Mouse (Mus musculus) urinary bladder, postnatal 4 days (tissue): ENCODE data around the gene Paf1.
A peak's percentile ranks its signal among the peaks of the same experiment; 100 is the strongest.

Source experiments
- DNase-seq, 2 experiments: peaks; one replicate each; pipeline ENCODE4 v3.0.0; 2021 to 2022; ENCODE audit warnings: low spot score in 2 of 2

Gene Paf1

DNA sequence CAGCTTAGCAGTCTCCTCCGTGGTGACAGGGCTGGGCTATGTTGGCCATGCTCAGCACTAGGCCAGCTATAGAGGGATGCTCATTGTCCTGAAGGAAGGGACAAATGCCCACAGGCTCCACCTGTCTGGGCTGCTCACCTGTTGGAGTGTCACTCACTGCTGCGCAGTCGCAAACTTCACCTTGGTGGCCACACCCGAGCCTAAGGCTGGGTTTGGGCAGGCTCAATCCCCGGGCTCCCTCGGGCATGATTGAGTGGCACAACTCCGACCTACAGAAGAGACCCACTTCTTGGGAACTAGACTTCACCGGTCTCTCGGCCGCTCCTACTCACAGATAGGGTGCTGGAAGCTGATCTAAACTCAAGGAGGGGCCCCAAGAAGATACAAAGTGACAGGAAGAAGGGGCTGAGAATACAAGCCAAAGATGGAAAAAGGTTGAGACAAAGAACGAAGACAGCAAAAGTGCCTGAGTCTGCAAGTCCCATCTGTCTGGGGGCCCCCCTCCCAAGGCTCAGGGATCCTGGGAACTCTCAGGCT is 21.7 kb upstream of the Paf1 start:
- no peak for DNase-seq

DNA sequence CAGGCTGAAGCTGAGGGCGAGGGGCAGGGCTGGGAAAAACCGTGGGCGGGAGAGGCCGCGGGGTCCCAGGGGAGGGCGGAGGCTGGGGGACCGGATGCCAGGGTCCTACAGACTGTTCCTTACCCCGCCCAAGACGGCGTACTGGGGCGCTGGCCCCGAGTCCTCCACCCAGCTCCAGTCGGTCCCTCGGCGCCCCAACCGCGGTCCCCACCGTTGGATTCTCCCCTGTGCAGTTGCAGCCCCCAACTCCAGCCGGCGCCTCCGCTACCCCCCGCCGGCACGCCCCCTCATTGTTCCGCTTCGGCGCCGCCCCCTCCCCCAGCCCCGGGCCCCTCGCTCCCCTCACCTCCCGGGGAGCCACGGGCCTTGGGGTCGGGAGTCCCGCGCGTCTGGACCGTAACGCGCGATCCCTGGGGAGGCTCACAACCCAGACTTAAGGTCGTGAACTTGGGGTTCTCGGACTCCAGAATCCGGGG is 21.2 kb upstream of the Paf1 start:
- peak; percentile 67 to 75 for DNase-seq

DNA sequence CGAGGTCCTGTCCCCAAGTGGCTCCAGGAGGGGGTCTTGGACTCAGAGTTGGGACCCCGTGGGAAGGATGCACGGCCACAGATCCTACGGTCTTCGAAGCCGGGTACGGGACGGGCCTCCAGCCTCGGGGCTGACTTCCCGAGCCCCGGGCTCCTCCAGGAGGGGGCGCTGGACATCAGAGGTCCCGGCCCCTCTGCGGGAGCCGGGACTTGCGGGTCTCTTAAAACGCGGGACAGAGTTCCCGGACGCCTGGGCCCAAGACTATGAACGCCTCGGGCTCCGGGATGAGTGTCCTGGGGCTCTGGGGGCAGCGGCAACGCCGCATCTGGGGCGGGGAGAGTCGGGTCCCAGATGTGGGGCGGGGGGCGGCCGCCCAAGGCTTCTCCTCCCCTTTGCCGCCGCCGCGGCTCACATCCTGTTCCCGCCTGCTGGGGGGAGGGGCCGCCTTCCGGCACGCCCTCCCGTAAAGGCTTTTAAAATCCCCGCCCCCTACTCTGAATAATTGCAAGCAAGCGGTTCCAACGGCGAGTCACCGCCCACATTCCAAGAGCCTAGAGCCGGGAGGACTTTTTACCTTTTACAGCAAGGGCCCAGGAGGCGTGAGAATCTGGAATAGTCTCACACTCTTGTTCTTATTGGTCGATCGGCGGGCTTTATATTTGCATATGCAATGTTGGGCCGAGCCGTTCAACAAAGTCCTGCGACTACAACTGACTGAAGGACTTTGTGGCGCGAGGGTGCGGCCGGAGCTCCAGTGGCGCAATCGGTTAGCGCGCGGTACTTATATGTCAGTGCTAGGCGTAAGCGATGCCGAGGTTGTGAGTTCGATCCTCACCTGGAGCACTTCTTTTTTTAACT is 20.3 kb upstream of the Paf1 start, which contains the start of gene Plekhg2:
Gene Plekhg2 (minus strand): TSS at position 349 of the 858 bp plus-strand sequence.
- peak; percentile 97 to 99 for DNase-seq

DNA sequence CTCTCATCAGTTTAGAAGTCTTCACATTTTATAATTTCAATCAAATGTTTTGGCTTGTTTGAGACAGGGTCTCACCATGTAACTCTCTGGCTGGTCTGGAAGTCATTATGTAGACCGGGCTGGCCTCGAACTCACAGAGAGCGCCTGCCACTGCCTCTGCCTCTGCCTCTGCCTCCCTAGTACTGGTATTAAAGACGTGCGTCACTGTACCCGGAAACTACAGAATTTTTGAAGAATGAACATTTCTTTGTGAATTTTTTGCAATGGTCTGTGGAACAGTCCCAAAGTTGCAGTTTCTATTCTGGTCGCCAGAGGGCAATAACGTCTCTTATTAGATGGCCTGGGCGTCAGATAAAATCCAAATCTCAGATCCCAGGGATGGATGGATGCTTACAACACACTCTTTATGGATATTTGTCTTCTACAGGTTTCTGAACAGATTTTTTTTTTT is 19.6 kb upstream of the Paf1 start:
- DNase-seq, result peak; percentile 62 to 76

DNA sequence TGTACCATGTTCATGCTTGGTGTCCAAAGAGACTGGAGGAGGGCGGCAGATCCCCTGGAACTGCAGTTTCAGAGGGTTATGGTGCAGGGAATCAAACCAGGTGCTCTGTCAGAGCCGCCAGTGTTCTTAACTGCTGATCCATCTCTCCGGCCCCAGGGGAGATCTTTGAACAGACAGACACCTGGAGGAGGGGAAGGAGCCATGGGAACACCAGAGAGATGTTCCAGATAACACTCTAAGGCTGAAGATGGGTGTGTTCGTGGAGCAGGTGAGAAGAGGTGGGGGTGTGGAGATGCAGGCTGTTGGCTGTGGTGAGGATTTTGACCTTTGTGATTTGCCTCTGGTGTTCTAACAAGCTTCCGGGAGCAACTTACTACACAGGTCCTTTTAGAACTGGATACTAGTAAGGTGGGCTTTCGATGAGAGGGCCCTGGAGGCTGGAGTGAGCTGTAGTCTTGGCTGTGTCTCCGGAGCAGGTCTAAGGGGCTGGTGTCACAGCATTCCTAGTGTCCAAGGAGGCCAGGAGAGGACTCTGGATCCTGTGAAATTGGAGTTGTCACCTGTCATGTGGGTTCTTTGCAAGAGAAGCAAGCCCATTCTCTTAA is 18.8 kb upstream of the Paf1 start:
- DNase-seq, result no peak

DNA sequence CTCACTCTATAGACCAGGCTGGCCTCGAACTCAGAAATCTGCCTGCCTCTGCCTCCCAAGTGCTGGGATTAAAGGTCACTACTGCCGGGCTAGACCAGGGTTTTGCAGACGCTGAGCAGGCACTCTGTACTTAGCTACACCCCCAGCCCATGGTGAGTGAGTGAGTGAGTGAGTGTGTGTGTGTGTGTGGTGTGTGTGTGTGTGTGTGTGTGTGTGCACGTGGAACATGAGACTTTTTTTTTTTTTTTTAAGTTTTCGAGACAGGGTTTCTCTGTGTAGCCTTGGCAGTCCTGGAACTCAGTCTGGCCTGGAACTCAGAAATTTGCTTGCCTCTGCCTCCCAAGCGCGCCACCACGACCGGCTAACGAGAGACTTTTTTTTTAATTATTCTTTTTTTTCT is 18.1 kb upstream of the Paf1 start:
- no peak for DNase-seq

DNA sequence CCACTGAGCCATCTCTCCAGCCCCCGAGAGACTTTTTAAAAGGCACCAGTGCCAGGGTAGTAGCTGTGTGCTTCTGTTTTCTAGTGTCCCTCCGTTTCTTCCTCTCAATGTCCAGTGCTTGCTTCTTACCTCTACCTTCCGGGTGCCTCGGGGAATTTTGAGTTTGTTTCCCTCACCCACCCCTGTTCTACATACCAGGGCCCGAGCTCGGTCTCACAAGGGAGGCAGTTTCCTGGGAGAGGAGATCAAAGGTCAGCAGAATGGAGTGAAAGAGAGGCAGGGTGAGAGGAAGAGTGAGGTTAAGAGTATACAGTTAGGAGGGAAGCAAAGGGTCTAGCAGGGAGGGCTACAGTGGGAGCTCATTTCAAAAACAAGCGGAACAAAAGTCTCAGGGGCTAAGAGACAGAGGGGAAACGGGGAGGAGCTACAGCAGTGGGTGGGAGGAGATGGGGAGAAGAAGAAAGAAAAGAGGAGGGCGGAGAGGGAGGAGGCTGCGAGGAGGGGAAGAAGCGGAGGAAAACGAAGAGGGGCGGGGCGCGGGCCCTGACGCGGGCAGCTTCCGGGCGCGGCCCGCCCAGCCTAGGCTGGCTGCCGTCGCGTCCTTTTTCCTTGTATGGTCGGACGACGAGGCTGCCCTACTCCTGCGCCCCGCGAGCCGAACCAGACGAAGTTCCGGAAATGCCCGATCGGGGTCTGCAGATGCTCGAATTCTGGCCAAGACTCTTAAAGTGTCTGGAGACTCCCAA is 17.4 kb upstream of the Paf1 start:
- DNase-seq, result peak; percentile 91 to 93

DNA sequence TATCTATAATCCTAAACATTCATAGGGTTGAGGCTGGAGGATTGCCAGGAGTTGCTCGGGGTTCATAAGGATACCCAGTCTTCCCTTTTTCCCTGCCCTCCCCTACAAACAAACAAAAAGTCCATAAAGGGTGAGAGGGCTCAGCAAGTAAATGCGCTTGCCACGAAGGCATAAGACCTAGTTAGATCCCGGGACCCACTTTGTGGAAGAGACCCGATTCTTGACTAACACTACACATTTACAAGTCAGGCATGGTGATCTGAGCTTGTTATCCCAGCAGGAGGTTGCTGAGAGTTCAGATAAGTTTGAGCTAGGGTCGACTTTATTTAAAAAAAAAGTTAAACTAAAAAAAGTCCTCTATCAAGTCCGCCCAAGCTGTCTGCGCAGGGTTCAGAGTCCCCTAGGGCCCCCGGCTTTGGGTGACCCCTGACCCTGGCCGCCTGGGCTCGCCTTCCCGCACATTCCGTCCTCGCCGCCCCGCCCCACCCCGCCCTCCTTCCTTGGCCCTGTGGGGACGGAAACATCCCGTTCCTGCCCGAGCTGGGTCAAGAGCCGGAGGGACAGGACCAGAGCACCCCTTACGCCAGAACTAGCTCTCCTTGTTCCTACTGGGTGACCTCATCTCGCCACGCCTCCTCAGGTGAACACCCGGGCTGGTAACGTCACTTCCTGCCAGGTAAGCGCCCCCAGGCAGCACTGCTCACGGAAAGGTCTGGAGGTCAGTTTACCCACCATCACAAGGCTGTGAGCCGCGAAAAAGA is 16.6 kb upstream of the Paf1 start:
- peak; percentile 72 to 76 for DNase-seq

DNA sequence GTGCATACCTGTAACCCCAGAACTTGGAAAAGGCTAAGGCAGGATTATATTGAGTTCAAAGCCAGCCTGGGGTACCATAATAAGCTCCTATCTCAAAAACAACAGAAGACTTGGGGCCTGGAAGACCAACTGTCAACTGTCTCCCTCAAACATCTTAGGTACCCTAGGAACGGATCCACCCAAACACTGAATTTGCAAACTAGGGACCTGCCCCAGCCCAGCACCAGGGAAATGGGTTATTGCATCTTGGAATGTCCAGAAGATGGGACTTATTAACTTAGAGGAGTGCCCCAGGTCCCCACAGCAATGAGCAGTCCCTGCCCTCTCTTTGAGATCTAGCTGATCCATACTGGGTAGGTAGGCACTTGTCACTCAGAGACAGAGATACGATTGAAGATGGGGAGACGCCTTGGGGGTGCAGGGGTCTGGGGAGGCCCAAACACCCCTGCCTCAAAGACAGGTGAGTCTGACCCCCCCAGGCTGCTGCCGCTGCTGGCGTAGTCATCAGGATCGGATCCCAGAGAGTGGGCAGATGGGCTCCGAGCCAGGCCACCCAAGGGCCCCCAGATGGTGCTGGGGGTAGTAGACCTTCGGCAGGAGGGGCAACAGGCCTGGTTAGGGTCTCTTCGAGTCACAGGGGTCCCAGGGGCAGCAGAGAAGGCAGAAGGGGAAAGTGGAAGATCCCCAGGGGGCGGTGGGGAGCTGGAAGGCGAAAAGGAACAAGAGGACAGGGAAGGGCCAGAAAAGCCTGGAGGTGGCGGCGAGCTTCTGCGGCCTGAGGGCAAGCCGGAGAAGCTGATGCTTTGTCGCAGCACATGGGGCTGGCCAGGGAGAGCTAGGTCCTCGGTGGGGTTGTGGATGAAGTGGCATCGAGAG is 15.3 kb upstream of the Paf1 start:
- DNase-seq, result no peak

DNA sequence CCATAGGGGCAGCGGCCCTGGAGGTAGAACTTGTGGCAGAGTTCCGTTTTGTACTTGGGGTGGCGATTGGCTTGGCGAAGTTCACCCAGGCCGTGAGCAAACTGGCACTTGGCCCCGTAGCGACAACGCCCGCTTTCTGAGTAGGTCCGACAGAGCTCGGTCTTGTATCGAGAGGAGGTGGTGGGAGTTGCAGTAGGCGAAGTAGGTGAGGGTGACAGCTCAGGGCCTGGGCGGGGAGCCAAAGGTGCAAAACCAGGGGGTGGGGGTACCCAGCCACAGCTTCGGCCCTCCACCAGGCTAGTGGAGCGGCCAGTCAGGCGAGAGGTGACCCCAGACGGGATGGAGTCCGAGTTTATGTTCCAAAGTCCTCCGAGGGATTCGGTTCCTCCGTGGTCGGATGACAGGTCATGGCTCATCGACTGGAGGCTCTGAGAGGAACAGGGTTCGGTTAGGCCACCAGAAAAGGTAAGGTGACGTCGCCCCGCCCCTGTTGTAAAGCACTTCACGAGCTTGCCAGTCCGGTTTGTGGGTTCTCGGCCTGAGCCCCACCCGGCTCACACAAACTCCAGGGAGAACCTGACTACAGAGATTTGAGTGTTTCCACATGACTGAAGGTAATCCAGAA is 14.6 kb upstream of the Paf1 start:
- DNase-seq, result peak in 1 of 2 experiments; percentile 64

DNA sequence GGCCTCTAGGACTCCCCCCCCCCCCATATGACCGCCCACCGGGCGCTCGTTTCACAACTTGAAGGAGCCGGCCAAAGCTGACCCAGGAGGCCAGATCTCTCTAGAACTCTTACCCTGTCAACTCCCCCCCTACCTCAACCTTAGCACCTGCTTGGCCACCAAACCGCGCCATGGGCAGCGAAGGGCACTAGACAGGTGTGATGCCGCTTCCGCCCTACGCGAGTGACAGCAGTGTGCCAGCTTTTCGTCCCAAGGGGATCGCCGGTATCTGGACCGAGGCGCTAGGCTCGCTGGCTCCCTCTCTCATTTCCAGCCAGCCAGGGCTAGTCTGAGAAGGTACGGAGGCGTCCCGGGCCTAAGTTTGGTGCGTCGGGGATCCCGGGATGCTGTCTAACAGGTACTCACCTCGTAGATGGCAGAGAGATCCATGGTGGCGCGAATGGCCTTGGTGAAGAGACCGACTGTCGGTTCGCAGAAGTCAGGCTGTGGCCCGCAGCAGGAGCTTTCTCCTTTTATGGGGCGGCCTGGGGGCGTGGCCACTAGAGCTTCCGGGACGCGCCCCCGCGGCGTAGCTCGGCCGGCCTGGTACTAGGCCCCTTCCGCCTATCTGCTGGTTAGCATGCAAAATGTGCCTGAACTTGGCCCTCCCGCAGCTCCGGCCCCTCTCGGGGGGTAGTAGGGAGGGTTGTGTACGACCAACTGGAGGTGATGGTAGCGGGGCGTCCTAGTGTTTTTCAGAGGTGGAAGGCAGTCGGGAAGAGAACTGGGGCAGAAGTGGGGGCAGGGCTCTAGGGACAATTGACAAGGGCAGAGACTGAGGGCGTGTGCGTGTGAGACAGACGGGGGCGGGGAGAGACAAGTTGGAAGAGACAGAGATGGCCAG is 13.7 kb upstream of the Paf1 start:
- DNase-seq, result peak; percentile 93 to 97

DNA sequence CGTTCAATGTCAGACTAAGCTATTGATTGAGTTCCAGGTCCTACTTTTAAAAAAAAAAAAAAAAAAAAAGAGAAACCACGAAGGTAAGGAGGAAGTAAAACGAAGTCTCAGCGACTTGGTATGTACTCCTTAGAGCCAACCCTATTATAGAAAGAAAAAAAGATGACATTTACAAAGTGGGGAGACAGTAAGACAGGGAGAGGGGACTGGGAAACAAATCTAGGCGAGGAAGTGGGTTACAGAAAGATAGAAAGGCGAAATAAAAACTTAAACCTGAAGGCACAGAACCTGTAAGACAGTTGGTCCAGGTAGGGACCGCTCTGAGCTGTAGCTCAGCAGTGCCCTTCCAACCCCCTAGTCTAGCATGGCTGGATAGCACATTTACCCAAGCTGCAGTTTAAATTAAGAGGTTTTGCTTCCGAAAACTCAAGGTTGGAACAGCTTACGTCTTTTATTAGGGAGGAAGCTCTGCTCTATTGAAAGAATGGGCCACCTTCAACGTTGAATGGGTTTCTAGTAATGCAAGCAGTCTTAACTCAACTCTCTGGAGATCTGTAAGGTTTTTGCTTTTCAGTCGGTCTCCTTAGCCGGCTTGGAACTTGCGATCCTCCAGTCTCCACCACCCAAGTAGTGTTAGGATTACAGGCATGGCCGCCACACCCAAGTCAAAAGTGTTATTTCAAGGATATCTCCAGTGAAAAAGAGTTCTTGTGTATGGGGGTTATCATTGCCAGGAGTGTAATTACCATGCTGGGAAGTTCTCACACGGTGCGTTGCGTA is 12.3 kb upstream of the Paf1 start, which contains the start of gene Zfp36:
Gene Zfp36 (minus strand): TSS at position 17 of the 780 bp plus-strand sequence.
- no peak for DNase-seq

DNA sequence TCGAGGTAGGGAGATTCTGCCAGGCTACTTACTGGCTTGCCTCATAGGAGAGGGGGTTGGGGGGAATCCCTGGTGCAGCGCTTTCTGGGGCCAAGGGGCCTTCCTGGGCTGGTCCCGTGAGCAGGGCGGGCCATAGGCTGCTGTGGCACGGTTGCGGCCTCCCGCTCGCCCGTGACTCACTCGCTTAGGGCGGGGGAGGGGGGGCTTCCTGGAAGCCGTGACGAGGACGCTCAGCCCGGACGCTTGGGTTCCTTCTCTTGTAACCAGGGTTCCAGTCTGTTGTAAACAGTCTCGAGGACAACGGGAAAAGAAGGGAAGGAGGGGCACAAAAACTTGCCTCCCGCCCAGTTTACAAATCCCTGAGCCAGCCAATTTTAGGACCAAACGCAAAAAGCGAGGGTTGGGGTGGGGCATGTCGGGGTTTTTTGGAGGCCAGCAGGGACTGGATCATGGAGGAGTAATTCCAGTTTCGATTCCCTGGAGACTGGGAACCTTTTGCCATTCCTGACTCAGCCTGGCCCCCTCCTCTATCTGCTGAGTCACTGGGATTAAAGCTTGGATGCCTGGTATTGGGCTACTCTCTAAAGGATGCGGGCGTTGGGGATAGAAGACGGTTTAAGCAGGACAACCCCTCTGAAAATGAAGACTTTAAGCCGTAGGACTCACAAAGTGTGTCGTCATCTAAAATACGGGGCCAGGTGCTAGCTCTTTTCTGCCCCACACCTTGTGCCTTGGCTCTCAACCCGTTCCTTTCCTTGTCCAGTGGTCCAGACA is 11.5 kb upstream of the Paf1 start:
- DNase-seq, result peak; percentile 79 to 80

DNA sequence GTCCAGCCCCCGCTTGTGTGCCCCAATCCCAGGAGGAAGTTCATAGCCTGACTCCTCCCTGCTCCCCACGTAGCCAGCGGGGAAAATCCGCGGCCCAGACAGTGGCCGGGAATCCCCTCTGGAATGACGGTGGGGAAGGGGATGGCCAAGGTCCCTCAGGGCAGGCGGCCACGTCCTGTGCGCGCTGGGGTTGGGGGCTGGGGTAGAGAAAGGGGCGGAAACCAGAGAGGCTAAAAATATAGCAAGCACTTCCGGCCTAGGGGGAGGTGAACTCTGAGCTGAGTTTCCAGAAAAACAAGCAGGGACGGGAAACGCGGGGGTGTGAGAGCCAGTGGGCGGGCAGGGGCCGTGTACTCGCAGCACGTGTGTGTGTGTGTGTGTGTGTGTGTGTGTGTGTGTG is 10.8 kb upstream of the Paf1 start:
- DNase-seq, result peak; percentile 83 to 87

DNA sequence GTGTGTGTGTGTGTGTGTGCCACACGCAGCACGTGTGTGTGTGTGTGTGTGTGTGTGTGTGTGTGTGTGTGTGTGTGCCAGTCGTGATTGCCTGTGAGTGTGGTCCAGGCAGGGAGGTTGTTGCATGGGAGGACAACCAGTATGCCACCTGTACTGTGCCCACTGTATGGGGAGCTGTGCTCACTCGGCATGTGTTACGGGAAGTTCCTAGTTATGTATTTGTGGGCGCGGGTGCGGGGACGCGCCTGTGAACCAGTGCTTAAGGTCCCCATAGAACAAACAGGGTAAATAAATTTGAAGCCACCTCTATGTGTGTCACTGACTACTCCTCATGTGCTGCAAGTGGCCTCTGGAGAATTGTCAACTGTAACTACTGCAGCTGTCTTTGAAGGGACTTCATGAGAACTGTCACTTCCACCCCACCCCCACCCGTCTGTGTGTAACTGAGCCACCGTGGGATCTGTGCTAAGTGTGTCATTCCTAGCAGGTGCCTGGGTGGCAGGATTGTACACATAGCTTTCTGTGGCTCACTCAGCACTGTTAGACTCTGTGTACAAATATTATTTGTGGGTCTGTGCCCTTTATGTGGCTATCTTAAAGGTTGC is 10.3 kb upstream of the Paf1 start:
- no peak for DNase-seq

DNA sequence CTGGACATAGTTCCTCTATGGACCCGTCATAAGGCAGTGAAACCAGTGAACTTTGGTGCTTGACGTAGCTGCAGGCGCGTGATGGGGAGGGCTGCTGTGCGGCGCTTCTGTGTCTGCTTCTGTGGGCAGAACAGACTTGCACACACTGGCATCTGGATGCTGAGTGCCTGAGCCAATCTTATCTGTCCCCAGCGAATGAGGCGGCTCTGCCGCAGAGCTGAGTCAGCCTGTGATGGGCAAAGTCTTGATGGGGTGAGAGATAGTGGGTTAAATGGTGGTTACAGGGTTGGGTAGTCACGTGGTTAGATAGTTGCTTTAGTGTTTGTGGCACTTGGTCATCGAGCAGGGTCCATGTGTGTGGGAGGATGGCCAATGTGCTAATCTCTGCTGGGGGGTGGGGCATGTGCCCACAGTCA is 9.8 kb upstream of the Paf1 start:
- DNase-seq, result no peak

DNA sequence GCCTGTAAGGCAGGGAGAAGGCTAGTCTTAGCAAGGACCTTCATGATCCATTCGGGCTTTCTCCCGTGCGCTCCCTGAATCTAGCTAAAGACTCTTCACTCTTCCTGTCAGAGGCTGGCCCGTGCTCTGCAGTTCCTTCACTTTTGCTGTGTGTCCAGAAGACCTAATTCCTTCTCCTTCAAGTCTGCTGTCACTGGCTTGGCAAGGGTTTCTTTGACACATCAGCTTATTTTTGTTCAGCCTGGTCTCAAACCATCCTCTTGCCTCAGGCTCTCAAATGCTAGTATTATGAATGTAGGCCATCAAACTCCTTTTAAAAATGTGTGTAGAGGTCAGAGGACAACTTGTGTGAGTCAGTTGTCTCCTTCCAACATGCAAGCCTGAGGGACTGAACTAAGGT is 9.1 kb upstream of the Paf1 start:
- no peak for DNase-seq
